Mouse (Mus musculus) spleen, postnatal 36 days (tissue): ENCODE results near the gene Ate1.
"Not testable (repeated sequence)": the region's sequence is repeated elsewhere in the genome, so short reads cannot be mapped to it uniquely, and the experiment has no call there.

Experiments
- DNase-seq, 2 experiments: peaks; one replicate each; pipeline ENCODE4 v3.0.0; 2022; ENCODE audit warnings: low spot score in 2 of 2, mixed read lengths in 1 of 2

Ate1 gene

DNA sequence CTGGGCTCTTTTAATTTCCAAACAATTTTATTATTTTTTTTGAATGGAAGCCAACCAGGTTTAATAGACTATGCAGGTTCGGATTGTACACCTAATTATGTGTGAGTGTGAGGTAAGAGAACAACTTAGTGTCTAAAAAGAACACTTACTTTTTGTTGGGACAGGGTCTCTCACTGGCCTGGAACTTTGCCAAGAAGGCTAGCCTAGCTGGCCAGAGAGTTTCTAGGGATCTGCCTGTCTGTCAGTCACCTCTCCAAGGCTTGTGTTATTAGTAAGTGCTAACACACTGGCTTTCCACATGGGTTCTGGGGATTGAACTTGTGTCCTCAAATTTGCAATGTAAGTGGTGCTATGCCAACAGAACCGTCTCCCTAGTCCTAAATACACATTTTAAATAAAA is 116.8 kb downstream of the Ate1 start:
- DNase-seq = no peak

DNA sequence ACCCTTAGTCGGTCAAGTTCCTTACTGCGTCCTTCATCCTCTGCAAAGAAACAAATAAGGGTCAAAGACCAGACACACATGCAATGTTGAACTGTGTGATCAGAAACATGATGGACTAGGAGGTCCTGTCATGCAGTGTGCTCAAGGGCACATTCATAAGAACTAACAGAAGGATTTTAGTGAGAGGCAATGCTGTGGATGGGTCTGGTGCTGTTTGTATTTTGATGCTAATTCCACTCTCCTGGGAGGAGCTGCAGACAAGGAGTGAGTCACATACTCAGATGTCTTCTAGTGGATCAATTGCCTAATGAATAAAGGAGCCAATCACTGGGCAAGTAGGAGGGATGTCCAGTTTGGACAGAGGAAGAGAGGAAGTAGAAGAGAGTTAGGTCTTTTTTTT is 125.5 kb downstream of the Ate1 start:
- DNase-seq = no peak

GRCm38 (mm10) chr7:130390060-130390459 is 130.1 kb downstream of the Ate1 start:
- not testable (repeated sequence) for DNase-seq

- DNase-seq = no peak
These were observed 133.9 kb downstream of the Ate1 start for GRCm38 (mm10) chr7:130386308-130386707.

- no peak for DNase-seq
These were observed 134.4 kb downstream of the Ate1 start for GRCm38 (mm10) chr7:130385732-130386294.

GRCm38 (mm10) chr7:130382126-130382525 is 138.0 kb downstream of the Ate1 start:
- no peak for DNase-seq

DNA sequence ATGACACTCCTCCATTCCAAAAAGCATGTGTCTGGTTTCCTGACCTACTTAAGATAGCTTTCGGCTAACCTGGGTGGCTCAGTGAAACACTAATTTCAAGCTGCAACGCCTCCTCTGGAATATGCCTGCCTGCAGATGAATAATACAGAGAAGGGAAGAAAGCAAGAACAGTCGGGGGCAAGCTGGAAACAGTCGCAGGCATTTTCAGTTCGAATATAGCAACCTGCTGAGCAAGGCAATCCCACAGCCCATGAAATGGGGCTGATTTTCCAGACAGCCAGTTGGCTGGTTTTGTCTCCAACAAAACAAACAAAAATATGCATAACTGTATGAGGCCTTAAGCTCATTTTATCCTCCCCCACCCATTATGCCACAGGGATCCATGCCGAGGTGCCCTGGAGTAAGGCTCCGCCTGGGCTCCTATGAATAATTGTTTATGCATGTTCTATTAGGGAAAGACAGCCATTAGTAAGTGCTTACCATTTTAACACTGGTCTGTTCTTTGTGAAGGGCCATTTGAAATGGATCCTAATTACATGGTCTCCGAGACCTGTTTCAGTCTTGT is 138.7 kb downstream of the Ate1 start:
- DNase-seq = no peak

DNA sequence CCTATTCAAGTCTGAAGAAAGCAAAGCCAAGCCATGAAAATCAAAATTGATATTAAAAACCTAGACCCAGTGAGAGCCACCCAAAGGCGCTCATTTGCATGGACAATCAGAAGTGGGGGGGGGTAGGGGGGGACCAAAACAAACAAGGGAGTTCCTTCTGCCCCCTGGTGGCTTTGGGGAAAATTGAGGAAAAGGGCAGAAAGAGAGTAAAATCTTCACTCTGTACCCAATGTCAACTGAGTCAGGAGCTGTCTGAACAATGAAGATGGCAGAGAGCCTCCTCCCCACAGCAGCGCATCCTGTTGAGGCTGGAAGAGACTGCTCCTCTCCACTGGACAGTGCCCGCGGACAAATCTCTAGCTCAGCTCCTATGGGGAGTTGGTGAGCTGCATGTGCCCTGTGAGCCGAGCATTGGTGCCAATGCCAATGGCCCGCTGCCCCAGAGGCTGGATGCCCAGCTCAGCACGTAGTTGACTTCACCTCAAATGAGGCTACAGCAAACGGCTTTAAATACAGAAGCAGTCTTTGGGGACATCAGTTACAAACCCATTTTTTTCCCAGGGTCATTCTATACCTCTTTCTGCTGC is 139.3 kb downstream of the Ate1 start:
- no peak for DNase-seq

DNA sequence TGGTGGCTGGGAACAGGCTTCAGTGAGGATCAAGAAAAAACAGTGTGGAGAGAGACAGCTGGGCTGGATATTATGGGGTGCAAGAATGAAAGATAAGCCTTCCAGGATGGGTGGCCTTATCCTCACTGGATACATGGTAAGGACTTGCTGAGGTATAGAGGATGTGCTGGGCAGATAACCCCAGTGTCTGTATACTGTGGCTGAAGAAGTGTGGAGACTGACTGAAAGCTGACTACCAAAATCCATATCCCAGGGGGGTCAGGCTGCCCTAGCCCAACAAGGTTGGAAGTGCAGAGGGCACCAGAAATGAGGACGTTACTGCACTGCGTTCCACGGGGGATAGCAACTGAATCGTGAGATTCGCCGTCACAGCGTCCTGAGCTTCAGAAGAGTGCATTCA is 139.8 kb downstream of the Ate1 start:
- DNase-seq = no peak

DNA sequence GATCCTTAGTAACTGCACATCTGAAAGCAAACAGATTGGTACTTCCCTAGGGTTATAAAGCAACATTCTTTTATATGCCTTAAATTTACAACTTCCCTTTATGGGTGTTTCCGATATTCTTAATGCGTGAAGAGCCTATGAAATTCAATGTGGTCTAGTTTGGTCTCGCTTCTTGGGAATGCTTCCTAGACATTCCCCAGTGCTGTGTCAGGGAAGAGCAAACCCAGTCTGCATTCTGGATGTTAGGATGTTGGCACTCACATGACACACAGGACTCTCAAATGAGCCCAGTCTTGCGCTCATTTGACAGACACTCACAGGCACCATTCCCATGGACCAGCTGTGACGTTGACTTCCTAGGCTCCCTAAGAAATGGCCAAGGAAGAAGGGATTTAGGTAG is 140.3 kb downstream of the Ate1 start:
- DNase-seq = no peak

DNA sequence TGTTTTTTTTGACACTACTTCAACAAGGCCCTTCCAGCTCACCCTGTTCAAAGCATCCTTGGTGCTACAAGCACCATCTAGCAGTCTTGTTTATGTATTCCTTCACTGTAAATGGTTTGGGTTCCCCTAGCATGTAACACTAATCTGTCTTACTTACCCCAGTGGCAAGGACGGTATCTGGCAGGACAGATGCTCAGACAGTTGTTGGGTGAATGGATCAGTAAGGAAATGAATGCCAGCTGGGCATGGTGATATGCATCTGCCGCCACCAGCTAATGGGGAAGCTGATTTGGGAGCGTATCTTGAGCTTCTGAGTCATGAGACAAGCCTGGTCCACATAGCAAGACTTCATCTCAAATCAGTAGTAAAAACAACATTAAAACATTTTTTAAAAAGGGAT is 141.9 kb downstream of the Ate1 start:
- DNase-seq = no peak

GRCm38 (mm10) chr7:130374311-130374710 is 145.9 kb downstream of the Ate1 start:
- DNase-seq = no peak

DNA sequence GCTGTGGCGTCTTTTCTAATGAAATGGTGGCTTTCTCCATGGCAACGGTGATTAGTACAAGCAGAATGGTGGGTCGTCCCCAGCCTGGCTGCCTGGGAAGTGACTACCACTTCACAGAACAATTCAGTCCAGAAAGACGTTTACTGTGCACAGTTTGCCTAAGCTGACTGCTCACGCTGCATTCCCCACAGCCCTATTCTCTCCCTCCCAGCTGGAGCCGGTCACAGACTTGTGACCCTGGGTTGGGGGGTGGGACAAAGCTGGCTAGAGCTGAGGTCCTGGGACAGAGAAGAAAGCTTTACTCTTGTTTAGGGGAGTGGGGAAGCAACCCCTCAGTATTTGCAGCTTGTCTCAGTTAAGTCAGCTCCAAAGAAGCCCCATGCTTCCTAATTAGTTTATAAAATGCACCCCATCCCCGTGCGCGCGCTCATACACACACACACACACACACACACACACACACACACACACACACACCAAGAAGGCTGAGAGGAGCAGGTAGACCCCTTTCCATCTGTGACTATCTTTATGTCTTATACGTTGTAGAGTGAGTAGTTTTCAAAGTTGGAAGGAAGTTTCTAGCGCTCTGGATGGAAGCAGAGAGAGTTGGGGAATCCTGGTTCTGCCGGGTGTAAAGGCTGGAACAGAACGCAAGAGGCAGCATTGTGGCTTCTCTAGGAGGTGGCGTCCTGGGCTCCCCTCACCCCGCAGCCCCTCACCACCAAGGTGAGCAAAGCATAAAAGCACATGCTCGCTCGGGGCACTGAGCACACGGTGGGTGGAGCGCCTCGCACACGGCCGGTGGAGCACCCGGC is 151.1 kb downstream of the Ate1 start:
- no peak for DNase-seq

- DNase-seq = no peak
These were observed 151.9 kb downstream of the Ate1 start for GRCm38 (mm10) chr7:130368036-130368826.

DNA sequence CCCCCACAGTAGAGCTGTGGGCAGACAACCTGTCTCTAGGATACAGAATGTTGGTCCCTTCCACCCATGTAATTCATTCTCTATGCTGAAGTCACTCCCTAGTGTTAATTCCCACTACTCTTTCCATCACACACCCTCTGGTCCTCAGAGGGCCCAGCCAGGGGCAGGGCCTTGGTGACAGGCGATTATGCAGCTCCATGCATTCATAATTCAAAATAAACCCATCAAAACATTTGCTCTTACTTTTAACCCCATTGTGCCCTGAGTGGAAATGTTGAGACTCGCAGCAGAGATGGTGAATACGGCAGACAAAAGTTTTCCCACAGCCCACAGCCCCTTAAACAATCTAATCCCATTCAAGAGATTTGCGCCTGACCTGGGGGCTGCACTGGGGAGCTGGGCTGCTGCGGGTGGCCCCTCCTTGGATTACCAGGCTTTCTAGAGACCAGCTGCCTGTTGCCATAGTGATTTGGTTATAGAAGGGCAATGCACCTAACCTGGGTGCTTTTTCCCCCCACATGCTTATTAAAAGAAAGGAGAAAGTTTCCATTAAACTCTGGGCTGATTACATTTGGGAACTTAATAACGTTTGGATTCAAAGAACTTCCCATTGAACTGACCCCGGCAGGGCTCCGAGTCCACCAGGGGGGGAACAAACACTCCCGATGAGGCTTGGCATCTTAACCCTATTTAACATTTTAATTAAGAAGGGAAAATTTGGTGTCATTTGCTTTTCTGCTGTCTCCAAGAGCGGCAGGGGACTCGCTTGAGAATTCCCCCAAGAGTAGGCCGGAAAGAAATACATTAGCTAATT is 152.7 kb downstream of the Ate1 start:
- DNase-seq = no peak

DNA sequence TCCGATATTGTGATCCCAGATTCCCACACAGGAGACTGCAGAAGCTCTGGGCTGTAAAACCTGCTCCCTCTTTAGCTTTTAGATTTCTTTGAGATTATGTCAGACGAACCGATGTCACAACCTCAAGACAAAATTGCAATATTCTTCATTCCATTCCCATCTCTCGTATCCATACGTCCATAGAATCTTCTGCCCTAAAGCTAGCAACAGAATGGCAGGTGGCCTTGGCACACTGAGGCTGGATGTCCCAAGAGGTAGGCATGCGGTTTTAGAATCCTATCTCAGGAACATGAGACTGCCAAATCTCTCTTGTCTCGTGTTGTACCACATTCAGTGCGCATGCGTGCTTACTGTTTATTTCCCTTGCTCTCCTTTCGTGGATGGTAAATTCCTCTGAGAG is 154.5 kb downstream of the Ate1 start:
- DNase-seq = no peak
